Mouse (Mus musculus) embryonic facial prominence, embryonic 15.5 days (tissue): ENCODE measurements at regions not wholly inside any gene's neighbourhood (a gene's known extent, or its start where the extent isn't known, plus 50 kb on each side); places are given as distances from the start of the nearest gene placed in this dataset.

Experiments
- ATAC-seq: fragments of 200-750 bp; cut with Nextera tagmentation; 2 replicates; pipeline ENCODE4 v1.8.0; 2017; ENCODE audit warnings: low read depth, moderate TSS enrichment; ENCODE audit not compliant: insufficient number of reproducible peaks, low FRiP score, low TSS enrichment
- H3K27ac ChIP-seq: fragments of 300-500 bp; sonication (generic); replicated peaks from 2 replicates; pipeline ENCODE4 v1.5.1; 2015; ENCODE audit warnings: mild to moderate bottlenecking, inconsistent platforms
- H3K27me3 ChIP-seq: fragments of 300-500 bp; sonication (generic); 2 replicates; pipeline ENCODE4 v1.6.1; 2015; ENCODE audit warnings: inconsistent platforms
- H3K36me3 ChIP-seq: fragments of 300-500 bp; sonication (generic); 2 replicates; pipeline ENCODE4 v1.6.1; 2015; ENCODE audit warnings: mild to moderate bottlenecking, inconsistent platforms
- H3K4me1 ChIP-seq: fragments of 300-500 bp; sonication (generic); 2 replicates; pipeline ENCODE4 v1.6.1; 2015; ENCODE audit warnings: inconsistent platforms
- H3K4me2 ChIP-seq: fragments of 300-500 bp; sonication (generic); replicated peaks from 2 replicates; pipeline ENCODE4 v1.6.1; 2015; ENCODE audit warnings: mild to moderate bottlenecking, inconsistent platforms
- H3K4me3 ChIP-seq: fragments of 300-500 bp; sonication (generic); replicated peaks from 2 replicates; pipeline ENCODE4 v1.5.1; 2015; ENCODE audit warnings: mild to moderate bottlenecking, inconsistent platforms
- H3K9ac ChIP-seq: fragments of 300-500 bp; sonication (generic); 2 replicates; pipeline ENCODE4 v1.6.1; 2015; ENCODE audit warnings: inconsistent platforms
- H3K9me3 ChIP-seq: fragments of 300-500 bp; sonication (generic); replicated peaks from 2 replicates; pipeline ENCODE4 v1.6.1; 2016; ENCODE audit warnings: inconsistent platforms
- WGBS: fragments of 180-500 bp; shearing (Covaris S2); methylation state at CpG from one replicate; pipeline ENCODE4 v1.1.7; 2015; 5-methylcytosine and 5-hydroxymethylcytosine counted together

GRCm38 (mm10) chr3:70860909-70861675 is 853.7 kb downstream of the Otol1 start:
- no peak for ATAC-seq
- Histone ChIP-seq H3K27ac (no peak overlapping the region), H3K36me3 (no peaks in the 10 kb centered on the region), H3K9ac (no peak overlapping the region), H3K4me3 (no peak overlapping the region), H3K4me2 (no peak overlapping the region), H3K27me3 (no peaks in the 10 kb centered on the region), H3K4me1 (no peaks in the 10 kb centered on the region), H3K9me3 (no peaks in the 10 kb centered on the region)
- WGBS, result 72% methylated on average over 8 of the region's 8 CpGs

GRCm38 (mm10) chr3:70873688-70874551 is 866.5 kb downstream of the Otol1 start:
- ATAC-seq, result no peak
- H3K27ac ChIP-seq, result 0 out of 2 replicates have a peak overlapping the region, but pooled peaks have one; percentile 23

DNA sequence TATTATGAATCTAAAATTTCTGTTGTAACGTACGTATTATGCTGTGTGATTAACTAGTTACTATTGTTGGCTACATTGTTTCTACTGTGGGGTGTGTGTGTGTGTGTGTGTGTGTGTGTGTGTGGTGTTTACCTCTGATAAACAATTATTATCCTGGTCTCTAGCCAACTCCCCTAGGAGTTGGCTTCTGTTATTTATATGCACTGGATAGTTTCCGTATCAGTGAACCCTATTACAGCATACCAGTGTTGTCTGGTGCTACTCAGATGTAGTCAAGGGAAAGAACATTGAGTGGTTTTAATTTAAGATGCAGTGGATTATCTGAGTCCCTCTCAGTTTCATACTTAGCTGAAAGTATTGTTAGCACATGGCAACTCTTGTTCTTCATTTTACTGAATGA is 867.2 kb downstream of the Otol1 start:
- ATAC-seq, result no peak
- 37% methylated on average over 3 of the region's 3 CpGs for WGBS

More at GRCm38 (mm10) chr3:70873688-70874551, 866.5 kb downstream of the Otol1 start:
- Histone ChIP-seq H3K4me1 (0 out of 2 replicates have a peak, but pooled peaks cover 4% of the 10 kb centered on the region), H3K27me3 (no peaks in the 10 kb centered on the region), H3K4me3 (no peak overlapping the region), H3K36me3 (no peaks in the 10 kb centered on the region), H3K9me3 (no peaks in the 10 kb centered on the region), H3K4me2 (no peak overlapping the region), H3K9ac (no peak overlapping the region)
- 33% methylated on average over 9 of the region's 9 CpGs for WGBS

More for the DNA sequence above, 867.2 kb downstream of the Otol1 start:
- H3K9ac ChIP-seq, result no peak overlapping the region
- no peak overlapping the region for H3K4me2 ChIP-seq
- H3K9me3 ChIP-seq, result no peaks in the 10 kb centered on the region
- no peak overlapping the region for H3K27ac ChIP-seq
- H3K36me3 ChIP-seq, result no peaks in the 10 kb centered on the region
- no peaks in the 10 kb centered on the region for H3K27me3 ChIP-seq
- no peak overlapping the region for H3K4me3 ChIP-seq
- 0 out of 2 replicates have a peak, but pooled peaks cover 4% of the 10 kb centered on the region for H3K4me1 ChIP-seq
